Mouse (Mus musculus) heart, adult 18-20 months (tissue): ENCODE measurements around the gene Hip1r. TPM values are rescaled to one million over a fixed set of nuclear protein-coding genes. Genes with fewer than 3 reads are reported as not detected.
A peak's percentile ranks its signal among the peaks of the same experiment; 100 is the strongest.

ENCODE experiments used
- DNase-seq, 2 experiments: peaks; one replicate each; pipeline ENCODE4 v3.0.0; 2021 to 2022; ENCODE audit warnings: mixed read lengths in 1 of 2
- total RNA-seq, 2 experiments: library from RNA; stranded (reverse); gene quantifications; 2 replicates each; pipeline ENCODE4 v1.2.3; 2021

The Hip1r gene
- total RNA-seq, 2 experiments from 2014 or later, result 11.1 to 11.3 TPM

DNA sequence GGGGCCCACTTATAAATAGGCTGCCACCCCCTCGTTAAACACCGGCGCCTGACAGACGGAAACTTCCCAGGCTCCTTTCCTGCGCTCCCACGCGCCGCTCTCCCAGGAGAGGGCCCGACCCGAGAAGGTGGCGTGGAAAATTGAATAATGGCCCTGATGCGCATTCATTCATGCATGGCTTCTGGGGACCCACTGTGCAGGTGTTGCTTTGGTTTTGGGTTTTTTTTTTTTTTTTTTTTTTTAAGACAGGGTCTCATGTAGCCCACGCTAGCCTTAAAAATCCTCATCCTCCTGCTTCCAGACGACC, 704 bp downstream of the Hip1r start:
- peak in 1 of 2 experiments; percentile 55 for DNase-seq

DNA sequence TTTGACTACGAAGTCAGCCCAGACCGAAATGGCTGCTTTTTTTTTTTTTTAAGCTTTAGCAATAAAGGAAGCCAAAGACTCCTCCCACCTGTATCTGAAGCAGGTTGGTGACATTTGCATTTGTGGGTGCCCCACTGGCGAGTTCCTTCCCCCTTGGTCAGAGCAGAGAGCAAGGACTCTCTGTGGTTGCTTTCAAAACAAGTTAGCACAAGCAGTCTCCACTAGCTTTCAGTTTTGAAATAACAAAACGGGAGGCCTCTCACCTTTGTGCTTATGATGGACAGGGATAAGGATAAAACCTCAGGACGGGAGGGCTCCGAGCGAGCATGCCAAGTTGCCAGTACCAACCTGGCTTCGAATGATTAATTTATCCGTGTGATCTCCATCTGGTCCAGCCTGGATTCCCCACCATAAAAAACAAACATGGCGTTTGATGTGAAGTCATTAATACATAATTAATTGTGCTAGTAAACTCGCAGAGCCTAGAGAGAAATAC, 1.2 kb downstream of the Hip1r start:
- DNase-seq, result peak in 1 of 2 experiments; percentile 31

DNA sequence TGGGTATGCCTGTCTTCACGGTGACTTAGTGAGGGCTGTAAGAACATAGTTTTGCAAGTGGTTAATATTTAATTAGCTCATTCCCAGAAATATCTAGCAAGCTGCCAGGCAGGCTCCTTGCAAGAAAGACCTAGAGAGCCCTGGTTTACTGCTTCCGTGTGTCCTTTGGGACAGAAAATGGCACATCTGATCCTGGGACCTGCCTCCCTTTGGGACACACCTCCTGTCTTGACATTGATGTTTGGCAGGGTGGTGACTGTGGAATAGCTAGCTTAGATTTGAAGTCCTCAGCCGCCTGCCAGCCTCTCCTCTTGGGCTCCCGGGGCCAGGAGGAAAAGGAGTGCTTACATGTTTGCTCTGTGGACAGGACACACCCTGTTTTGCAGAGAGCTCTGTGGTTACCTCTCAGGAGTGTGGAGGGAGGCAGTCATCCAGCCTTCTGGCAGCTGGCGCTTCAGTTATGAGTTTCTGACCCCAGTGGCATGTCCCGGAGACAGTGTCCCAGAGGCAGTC, 2.3 kb downstream of the Hip1r start:
- DNase-seq, result peak in 1 of 2 experiments; percentile 27

DNA sequence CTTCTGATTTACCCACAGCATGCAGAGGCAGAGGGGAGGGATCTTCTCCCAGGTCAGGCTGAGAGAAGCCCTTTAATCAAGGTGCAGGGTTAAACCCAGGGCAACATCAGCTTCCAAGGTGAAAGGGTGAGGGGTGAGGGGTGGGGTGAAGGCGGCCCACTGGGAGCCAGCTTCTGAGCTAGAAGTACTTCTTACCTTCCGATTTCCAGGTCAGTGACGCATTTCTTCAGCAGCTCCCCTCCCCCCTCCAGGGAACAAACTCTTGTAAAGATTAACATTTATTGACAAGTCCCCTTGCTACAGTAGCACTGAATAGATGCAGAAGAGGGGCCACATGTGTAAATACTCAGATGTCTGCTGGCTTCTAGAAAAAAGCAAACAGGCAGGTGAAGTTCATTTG, 3.8 kb downstream of the Hip1r start:
- no peak for DNase-seq

DNA sequence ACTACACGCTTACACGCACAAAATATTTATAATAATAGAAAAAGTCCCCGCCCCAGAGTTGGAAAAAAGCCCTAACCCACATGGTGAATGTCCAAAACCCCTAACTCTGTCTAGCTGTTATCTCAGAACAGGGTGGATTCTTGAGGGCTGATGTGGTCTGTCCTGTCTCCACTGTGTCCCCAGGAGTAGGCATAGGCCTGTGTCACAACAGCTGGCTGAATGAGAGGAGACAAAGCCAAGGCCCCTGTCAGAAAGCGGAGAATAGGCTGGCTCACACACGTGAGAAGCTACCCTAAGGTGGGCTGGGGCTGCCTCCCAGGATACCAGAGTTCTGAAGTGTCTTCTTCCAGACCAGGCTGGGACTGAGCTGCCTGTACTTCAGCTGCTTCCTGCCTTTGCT, 4.7 kb downstream of the Hip1r start:
- DNase-seq, result peak in 1 of 2 experiments; percentile 8

DNA sequence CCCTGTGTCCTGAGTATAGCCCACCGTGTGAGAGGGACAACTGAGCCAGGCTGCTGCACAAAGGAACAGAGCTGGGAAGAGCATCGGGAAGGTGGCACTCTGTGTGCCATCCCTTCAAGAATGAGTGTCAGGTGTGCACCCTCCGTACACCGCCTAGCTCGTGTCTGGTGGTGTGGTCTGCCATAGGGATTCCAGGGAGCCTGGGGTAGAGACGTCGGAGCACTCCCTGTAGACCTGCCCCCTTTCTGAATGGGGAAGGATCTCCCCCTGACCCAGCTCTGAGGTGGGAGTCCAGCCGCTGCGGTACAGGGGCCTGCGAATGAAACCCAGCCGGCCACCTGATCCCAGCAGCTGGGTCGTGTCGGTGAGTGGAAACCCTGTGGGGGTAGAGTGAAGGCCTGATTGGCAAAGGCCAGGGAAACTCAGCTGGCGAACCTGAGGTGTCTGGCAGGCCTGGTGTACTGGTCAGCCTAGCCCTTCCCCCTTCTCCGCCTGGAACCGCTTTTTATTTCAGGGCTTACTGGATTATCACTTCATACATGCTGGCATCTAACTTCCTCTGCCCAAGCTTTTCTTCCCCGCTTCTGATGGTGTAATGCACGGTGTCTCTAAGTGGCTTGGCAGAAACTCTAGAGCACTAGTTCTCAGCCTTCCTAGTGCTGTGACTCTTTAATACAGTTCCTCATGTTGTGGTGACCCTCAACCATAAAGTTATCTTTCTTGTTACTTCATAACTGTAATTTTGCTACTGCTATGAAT, 6.0 kb downstream of the Hip1r start:
- peak; percentile 49 to 54 for DNase-seq

GRCm38 (mm10) chr5:123979980-123980369, 6.5 kb downstream of the Hip1r start:
- DNase-seq, result peak in 1 of 2 experiments; percentile 19

DNA sequence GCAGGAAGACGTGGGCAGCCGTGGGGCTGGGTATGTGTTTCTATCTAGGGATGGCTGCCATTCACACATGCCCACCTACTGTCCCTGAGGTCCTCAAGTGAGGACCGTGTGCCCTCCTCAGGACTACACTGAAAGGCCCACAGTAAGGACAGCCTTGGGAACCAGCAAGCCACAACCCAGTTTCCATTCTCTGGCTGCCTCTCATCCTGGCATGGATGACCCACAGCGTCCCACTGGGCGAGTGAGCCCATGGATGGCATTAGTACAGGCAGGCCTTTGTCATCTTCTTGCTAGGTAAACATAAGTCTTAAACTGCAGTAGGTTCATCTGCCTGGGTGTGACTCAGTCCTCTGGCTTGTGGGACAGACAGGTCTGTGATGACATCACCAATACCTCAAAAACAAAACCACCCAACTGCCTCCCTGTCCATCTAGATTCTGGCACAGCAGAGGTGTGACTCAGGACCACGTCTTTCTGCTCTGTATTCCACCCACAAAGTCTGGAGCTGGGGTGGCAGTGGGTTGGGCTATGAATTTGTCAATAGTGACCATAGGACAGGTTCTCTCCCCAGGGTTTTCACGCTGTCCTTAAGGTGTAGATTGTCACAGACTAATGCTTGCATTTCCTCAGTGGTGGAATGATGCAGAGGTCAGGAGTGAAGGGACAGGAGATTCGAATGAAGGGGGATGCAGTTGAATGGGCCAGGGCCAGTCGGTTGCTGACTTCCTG, 7.3 kb downstream of the Hip1r start:
- peak in 1 of 2 experiments; percentile 16 for DNase-seq

GRCm38 (mm10) chr5:123981250-123981554, 7.8 kb downstream of the Hip1r start:
- peak; percentile 52 to 66 for DNase-seq

- no peak for DNase-seq
Measured at GRCm38 (mm10) chr5:123982838-123983237, 9.4 kb downstream of the Hip1r start.

DNA sequence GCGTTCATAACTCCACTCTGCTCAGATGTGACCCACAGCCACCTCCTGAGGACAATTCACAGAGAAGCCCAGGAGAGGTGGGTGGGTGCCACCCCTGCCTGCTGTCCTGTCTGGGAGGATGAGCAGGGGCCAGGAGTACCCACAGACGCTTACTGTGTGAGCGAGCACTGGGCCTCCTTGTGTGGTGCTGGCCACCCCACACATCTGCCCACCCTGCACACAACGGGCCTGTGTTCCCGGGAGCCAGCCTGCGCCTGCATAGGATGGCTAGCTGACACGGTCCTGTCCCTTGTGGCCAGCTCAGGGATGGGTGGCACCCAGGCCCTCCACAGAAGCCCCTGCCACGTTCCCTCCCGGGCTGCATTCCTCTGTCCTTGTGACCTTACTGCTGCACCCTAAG, 12.0 kb downstream of the Hip1r start:
- no peak for DNase-seq

DNA sequence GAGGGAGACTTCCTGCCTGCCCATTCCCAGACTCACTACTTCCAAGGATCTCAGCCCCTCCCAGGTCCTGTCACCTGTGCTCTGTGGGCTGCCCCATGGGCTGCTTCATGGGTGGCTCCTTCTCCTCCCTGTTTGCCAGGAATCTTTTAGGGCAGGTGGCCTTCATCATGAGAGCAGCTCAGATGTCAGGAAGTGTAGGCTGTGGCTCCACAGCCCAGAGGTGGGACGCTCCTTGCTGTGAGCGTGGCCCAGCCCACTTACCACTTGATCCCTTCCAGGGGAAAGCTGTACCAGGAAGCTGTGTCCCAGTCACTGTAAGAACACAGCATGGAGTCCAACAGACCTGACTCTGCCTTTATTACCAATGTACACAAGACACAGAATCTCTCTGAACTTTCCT, 13.5 kb downstream of the Hip1r start:
- DNase-seq, result no peak

DNA sequence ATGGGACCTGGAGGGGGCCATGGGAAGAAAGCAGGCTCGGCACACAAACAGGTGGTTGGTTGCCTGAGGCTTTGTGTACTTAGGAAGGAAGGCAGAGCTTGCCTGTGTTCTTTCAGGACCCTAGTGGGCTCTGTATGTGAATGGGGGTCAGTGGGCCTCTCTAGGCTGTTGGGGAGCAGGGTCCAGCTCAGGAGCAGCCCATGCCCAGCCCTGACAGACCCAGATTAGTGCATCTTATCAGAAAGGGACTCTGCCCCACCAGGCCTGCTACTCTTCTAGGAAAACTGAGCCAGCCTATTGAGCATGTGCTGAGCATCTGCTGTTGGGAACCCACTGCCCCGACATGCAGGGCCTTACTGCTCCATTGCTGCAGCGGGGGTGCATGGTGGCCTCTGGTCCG, 14.1 kb downstream of the Hip1r start:
- no peak for DNase-seq

DNA sequence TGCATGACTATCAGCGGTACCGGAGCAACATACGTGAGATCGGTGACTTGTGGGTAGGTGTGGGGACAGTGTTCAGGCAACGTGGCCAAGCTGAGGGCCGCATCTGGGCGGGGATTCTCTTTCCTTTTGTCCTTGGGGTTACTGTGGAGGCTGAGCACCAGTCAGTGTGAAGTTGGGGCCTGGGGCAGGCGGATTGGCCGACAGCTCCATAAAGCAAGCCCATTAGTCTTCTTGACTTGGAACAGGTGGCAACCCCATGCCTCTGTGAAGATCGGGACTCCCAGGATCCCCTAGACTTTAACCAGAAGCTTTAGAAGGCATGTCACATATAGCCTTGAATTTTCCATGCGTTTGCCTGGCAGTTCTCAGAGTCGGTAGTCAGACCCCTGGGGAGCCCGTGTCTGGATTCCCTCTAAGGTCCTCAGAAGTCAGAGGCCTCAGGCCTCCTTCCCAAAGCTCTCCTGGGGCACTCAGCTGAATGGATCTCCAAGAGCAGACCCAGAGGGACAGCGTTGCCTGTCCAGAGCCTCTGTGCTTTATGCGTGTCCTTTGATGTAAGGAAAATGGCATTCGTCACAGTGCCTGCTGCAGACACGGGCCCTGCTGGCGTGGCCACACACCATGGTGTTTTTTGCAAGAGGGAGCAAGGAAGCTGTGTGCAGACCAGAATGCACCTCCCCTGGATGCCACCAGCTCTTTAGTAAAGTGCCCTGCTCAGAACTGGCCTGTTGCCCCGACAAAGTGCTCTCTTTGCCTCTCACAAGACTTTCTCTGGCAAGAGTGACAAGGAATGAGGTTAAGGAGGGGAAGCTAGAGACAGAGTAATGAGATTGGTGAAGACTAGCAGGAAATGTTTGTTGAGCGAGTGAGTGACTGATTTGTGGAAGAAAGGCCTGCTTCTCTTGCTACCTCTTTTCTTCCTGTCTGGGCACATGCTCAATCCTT, 16.8 kb downstream of the Hip1r start:
- no peak for DNase-seq

GRCm38 (mm10) chr5:123991321-123991720, 17.9 kb downstream of the Hip1r start:
- DNase-seq, result no peak

- peak; percentile 83 to 93 for DNase-seq
Measured at GRCm38 (mm10) chr5:123992193-123992637, 18.8 kb downstream of the Hip1r start.

- DNase-seq, result peak; percentile 88 to 96
Measured at GRCm38 (mm10) chr5:123992794-123993193, 19.4 kb downstream of the Hip1r start.

DNA sequence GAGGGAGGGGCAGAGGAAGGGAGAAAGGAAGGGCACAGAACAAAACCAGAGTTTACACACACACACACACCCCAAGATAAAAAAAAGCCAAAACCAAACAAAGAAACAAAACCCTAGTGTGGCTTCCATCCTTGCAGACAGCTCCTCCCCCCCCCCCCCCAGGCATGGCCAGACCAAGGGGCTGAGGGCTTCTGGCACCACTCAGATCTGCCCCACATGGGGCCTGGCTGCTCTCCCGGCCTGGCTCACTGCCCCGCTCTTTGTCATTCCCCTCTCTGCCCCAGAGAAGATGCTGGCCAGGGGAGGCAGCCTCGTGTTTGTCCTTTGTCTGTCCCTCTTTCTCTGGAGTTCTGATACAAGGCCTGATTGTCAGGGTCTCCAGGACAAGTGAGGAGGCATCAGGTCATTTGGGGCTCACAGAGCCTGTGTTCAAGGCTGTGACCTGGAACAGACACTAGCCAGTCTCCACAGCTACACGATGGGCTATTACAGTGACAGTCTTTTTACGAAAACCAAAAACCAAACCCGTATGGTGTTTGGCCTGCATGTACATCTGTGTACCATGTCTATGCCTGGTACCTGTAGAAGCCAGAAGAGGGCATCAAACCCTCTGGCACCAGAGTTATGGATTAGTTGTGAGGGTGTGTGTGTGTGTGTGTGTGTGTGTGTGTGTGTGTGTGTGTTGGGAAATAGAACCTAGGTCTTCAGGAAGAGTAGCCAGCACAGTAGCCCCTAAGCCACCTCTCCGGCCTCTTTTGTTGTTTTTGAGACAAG, 20.0 kb downstream of the Hip1r start:
- peak; percentile 76 for DNase-seq

DNA sequence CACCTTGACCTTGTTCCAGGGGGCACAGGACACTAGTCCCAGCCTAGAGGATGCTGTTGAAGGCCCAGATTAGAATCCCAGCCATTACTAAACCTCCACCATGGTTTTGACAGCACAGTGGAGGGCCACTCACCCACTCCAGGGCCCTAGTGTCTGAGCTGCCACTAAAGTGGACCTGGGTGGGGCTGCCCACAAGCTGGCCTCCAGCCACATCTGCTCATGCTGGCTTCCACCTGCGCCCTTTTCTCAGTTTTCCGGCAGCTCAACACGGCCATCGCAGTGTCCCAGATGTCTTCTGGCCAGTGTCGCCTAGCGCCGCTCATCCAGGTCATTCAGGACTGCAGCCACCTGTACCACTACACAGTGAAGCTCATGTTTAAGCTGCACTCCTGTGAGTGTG, 21.0 kb downstream of the Hip1r start:
- no peak for DNase-seq

DNA sequence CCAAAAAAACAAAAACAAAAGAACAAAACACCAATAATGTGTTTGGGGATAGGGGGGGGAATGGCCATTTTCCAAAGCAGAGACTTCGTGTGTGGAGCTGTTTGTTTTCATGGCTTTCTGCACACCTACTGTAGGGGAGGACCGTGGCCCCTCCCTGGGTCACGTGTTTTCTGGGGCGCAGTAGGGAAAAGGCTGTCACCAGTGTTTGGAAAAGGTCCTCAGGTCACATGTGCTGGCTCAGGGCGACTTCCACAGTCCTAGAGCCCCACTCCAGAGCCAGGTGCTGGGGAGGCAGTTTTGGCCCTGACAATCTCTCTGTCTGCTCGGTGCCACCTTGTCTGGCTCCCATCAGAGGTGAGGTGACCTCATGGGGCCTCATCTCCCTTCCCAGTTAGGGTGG, 22.0 kb downstream of the Hip1r start:
- no peak for DNase-seq

DNA sequence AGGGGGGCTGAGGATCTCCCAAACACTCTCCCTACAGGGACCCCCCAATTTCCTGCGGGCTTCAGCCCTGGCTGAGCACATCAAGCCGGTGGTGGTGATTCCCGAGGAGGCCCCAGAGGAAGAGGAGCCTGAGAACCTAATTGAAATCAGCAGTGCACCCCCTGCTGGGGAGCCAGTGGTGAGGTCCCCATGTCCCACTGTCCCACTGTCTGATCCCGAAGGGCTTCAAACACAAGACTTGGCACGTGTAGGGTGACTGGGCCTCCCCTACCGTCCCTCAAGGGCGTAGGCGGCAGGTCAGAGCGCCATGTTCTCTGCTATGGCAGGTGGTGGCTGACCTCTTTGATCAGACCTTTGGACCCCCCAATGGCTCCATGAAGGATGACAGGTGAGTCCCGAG, 22.8 kb downstream of the Hip1r start:
- DNase-seq, result peak in 1 of 2 experiments; percentile 41

DNA sequence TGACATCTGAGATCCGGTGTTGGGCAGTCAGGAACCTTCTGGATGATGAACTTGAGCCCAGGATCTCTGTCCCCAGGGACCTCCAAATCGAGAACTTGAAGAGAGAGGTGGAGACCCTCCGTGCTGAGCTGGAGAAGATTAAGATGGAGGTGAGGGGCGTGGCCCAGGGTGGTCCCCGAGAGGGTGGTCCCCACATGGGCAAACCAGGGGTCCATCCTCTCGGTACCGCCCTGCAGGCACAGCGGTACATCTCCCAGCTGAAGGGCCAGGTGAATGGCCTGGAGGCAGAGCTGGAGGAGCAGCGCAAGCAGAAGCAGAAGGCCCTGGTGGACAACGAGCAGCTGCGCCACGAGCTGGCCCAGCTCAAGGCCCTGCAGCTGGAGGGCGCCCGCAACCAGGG, 23.3 kb downstream of the Hip1r start:
- no peak for DNase-seq
